Mouse (Mus musculus): ENCODE data around the gene Slc7a1. TPM values are rescaled to one million over a fixed set of nuclear protein-coding genes. Genes with fewer than 3 reads are reported as not detected.

The Slc7a1 gene
- polyA plus RNA-seq, 2 experiments = 8.1 to 22.5 TPM

DNA sequence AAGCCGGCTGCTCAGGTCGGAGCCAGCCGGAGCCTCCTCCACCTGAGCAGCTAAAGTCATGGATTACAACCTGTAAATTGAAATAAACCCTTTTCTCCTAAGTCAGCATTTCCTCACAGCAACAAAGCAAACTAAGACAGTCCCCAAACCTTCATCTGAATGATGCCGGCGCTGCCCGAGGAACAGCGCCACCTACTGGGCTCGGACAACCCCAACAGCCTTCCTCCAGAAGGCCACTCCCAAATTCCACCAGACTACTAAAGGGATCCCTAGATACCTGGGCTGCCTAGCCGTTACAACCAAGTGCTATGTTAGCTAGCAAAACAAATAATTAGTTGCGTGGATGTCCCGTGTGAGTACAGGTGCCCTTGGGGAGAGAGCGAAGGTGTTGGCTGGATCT is 24.2 kb downstream of the Slc7a1 start:
- no peak overlapping the region for H3K9ac ChIP-seq (ENCODE audit: low read depth, low read length, severe bottlenecking)
- H3K27me3 ChIP-seq (ENCODE audit: control insufficient read depth, insufficient read depth, low read length) = no peaks in the 10 kb centered on the region
- 74% methylated on average over 12 of the region's 12 CpGs for WGBS
- no peaks in the 10 kb centered on the region for H3K9me3 ChIP-seq (ENCODE audit: control insufficient read depth, low read length)
- no peak for TF ChIP-seq POLR2A (IDR thresholded peaks at IDR 0.05; ENCODE audit: borderline replicate concordance, extremely low read depth, insufficient read depth, insufficient read length)
- no peak for ATAC-seq (ENCODE audit: low FRiP score, low read depth)
- H3K36me3 ChIP-seq (ENCODE audit: control insufficient read depth, insufficient read depth, low read length) = no peaks in the 10 kb centered on the region
- no peak overlapping the region for H3K27ac ChIP-seq (replicated peaks; ENCODE audit: low read depth, low read length)
- DNase-seq (ENCODE audit: low spot score) = no peak
- peaks cover 7% of the 10 kb centered on the region; the same call in 1 of the 2 replicates for H3K4me1 ChIP-seq (ENCODE audit: control insufficient read depth, insufficient read depth, low read length)
- H3K4me3 ChIP-seq (replicated peaks; ENCODE audit: low read length) = no peak overlapping the region
- no peak overlapping the region for H3K4me2 ChIP-seq (replicated peaks; ENCODE audit: low read depth, low read length, severe bottlenecking)

GRCm38 (mm10) chr5:148373092-148373685 is 26.5 kb downstream of the Slc7a1 start:
- H3K9me3 ChIP-seq (ENCODE audit: control insufficient read depth, low read length) = no peaks in the 10 kb centered on the region
- H3K27ac ChIP-seq (replicated peaks; ENCODE audit: low read depth, low read length) = no peak overlapping the region
- H3K9ac ChIP-seq (ENCODE audit: low read depth, low read length, severe bottlenecking) = no peak overlapping the region
- no peaks in the 10 kb centered on the region for H3K27me3 ChIP-seq (ENCODE audit: control insufficient read depth, insufficient read depth, low read length)
- no peak overlapping the region for H3K4me2 ChIP-seq (replicated peaks; ENCODE audit: low read depth, low read length, severe bottlenecking)
- DNase-seq (ENCODE audit: low spot score) (no peak), ATAC-seq (ENCODE audit: low FRiP score, low read depth) (no peak)
- H3K4me3 ChIP-seq (replicated peaks; ENCODE audit: low read length) = no peak overlapping the region
- WGBS = 57% methylated on average over 9 of the region's 9 CpGs
- TF ChIP-seq POLR2A (IDR thresholded peaks at IDR 0.05; ENCODE audit: borderline replicate concordance, extremely low read depth, insufficient read depth, insufficient read length) = no peak
- H3K4me1 ChIP-seq (ENCODE audit: control insufficient read depth, insufficient read depth, low read length) = peaks cover 7% of the 10 kb centered on the region; the same call in 1 of the 2 replicates
- H3K36me3 ChIP-seq (ENCODE audit: control insufficient read depth, insufficient read depth, low read length) = no peaks in the 10 kb centered on the region

- no peak for ATAC-seq (ENCODE audit: low FRiP score, low read depth)
- H3K4me3 ChIP-seq (replicated peaks; ENCODE audit: low read length) = no peak overlapping the region
- H3K4me1 ChIP-seq (ENCODE audit: control insufficient read depth, insufficient read depth, low read length) = peaks cover 7% of the 10 kb centered on the region; the same call in 1 of the 2 replicates
- H3K27me3 ChIP-seq (ENCODE audit: control insufficient read depth, insufficient read depth, low read length) = no peaks in the 10 kb centered on the region
- WGBS = 78% methylated on average over 12 of the region's 12 CpGs
- no peaks in the 10 kb centered on the region for H3K9me3 ChIP-seq (ENCODE audit: control insufficient read depth, low read length)
- no peak for TF ChIP-seq POLR2A (IDR thresholded peaks at IDR 0.05; ENCODE audit: borderline replicate concordance, extremely low read depth, insufficient read depth, insufficient read length)
- H3K27ac ChIP-seq (replicated peaks; ENCODE audit: low read depth, low read length) = no peak overlapping the region
- H3K36me3 ChIP-seq (ENCODE audit: control insufficient read depth, insufficient read depth, low read length) = no peaks in the 10 kb centered on the region
- H3K9ac ChIP-seq (ENCODE audit: low read depth, low read length, severe bottlenecking) = no peak overlapping the region
- DNase-seq (ENCODE audit: low spot score) = no peak
- no peak overlapping the region for H3K4me2 ChIP-seq (replicated peaks; ENCODE audit: low read depth, low read length, severe bottlenecking)
These were observed 27.4 kb downstream of the Slc7a1 start for GRCm38 (mm10) chr5:148372005-148372917.

- Histone ChIP-seq H3K9me3 (ENCODE audit: control insufficient read depth, low read length) (no peaks in the 10 kb centered on the region), H3K4me3 (replicated peaks; ENCODE audit: low read length) (no peak overlapping the region)
- WGBS = 95% methylated on average over 9 of the region's 9 CpGs
These were observed 28.3 kb downstream of the Slc7a1 start for GRCm38 (mm10) chr5:148371375-148371774.

GRCm38 (mm10) chr5:148370624-148371023 is 29.1 kb downstream of the Slc7a1 start:
- peaks cover 7% of the 10 kb centered on the region; the same call in 1 of the 2 replicates for H3K4me1 ChIP-seq (ENCODE audit: control insufficient read depth, insufficient read depth, low read length)
- H3K4me2 ChIP-seq (replicated peaks; ENCODE audit: low read depth, low read length, severe bottlenecking) = no peak overlapping the region
- no peak overlapping the region for H3K4me3 ChIP-seq (replicated peaks; ENCODE audit: low read length)
- H3K27ac ChIP-seq (replicated peaks; ENCODE audit: low read depth, low read length) = no peak overlapping the region
- no peaks in the 10 kb centered on the region for H3K27me3 ChIP-seq (ENCODE audit: control insufficient read depth, insufficient read depth, low read length)
- 88% methylated on average over 1 of the region's 1 CpGs for WGBS
- ATAC-seq (ENCODE audit: low FRiP score, low read depth) (no peak), DNase-seq (ENCODE audit: low spot score) (no peak)
- H3K36me3 ChIP-seq (ENCODE audit: control insufficient read depth, insufficient read depth, low read length) = no peaks in the 10 kb centered on the region
- no peak for TF ChIP-seq POLR2A (IDR thresholded peaks at IDR 0.05; ENCODE audit: borderline replicate concordance, extremely low read depth, insufficient read depth, insufficient read length)
- H3K9me3 ChIP-seq (ENCODE audit: control insufficient read depth, low read length) = no peaks in the 10 kb centered on the region
- H3K9ac ChIP-seq (ENCODE audit: low read depth, low read length, severe bottlenecking) = no peak overlapping the region

More at GRCm38 (mm10) chr5:148371375-148371774, 28.3 kb downstream of the Slc7a1 start:
- Histone ChIP-seq H3K36me3 (ENCODE audit: control insufficient read depth, insufficient read depth, low read length) (no peaks in the 10 kb centered on the region), H3K9ac (ENCODE audit: low read depth, low read length, severe bottlenecking) (no peak overlapping the region), H3K4me1 (ENCODE audit: control insufficient read depth, insufficient read depth, low read length) (peaks cover 7% of the 10 kb centered on the region; the same call in 1 of the 2 replicates), H3K4me2 (replicated peaks; ENCODE audit: low read depth, low read length, severe bottlenecking) (no peak overlapping the region), H3K27me3 (ENCODE audit: control insufficient read depth, insufficient read depth, low read length) (no peaks in the 10 kb centered on the region), H3K27ac (replicated peaks; ENCODE audit: low read depth, low read length) (no peak overlapping the region)
- ATAC-seq (ENCODE audit: low FRiP score, low read depth) (no peak), DNase-seq (ENCODE audit: low spot score) (no peak)
- TF ChIP-seq POLR2A (IDR thresholded peaks at IDR 0.05; ENCODE audit: borderline replicate concordance, extremely low read depth, insufficient read depth, insufficient read length) = no peak

Data from limb, embryonic 14.5 days (tissue).